Comparison of ENCODE assay signal across 7 mouse cellular contexts in the genomic region with DNA sequence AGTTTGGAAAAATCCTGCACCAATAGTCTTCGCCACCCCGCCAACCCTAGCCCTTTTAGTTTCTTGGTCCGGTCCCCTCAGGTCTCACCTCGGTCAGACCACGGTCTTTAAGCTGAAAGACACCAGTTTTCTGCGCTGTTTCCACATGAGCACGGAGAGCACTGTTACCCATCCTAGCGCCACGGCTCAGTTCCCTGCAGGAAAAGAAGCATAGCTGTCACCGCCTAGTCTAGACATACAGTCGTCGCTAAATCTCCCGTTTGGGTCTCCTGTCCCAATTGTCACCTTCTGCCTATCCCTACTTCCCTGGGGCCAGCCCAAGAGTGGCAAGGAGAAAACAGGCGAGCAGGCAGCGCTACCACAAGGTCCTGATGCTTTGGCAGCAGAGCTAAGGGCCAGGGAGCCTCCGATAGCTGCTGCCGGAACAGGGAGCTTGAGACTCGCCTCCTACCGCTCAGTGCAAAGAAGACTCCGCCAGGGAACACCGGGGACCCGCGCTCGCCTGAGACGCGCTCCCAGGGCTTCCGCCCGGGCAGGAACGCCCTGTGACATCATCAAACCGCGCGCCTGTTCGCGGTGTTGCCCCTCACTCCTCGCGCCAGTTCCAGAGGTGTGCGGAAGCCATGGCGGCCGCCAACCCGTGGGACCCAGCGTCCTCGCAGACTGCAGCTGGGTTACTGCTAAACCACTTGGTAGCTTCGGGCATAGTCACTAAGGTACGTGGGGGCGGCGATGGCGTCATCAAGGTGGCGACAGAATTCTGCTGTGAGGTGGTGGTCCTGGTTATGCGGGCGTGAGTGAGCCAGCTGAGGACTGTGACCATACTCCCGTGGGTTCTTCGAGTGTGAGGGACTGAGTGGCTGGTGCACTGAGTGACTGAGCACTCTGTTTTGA. TPM values are rescaled to one million over a fixed set of nuclear protein-coding genes. Genes with fewer than 3 reads are reported as not detected.
A peak's percentile ranks its signal among the peaks of the same experiment; 100 is the strongest.
DNase-seq lines count a peak whose midpoint lies in the region; ATAC-seq and TF ChIP-seq lines count a peak whose summit lies in the region.

A gene (plus strand): TSS at position 554 of the 894 bp plus-strand sequence.
A gene (minus strand): TSS at position 691 of the 894 bp plus-strand sequence.

- TF ChIP-seq POLR2A in small intestine, adult 2 months (IDR thresholded peaks at IDR 0.05; ENCODE audit: low read depth, low read length), result peak; percentile 80; the same call in 1 of the 2 replicates

- peaks cover 7% of the 10 kb centered on the region for H3K4me1 ChIP-seq in intestine, postnatal 0 days (replicated peaks; ENCODE audit: control insufficient read depth, insufficient read depth, low read length)
- H3K4me1 ChIP-seq in midbrain, embryonic 12.5 days, result peaks cover 17% of the 10 kb centered on the region
- 0 out of 2 replicates have a peak, but pooled peaks cover 1% of the 10 kb centered on the region for H3K4me1 ChIP-seq in small intestine, adult 2 months (ENCODE audit: control insufficient read depth, insufficient read depth, insufficient read length, low read length)

- H3K27me3 ChIP-seq in intestine, postnatal 0 days (replicated peaks; ENCODE audit: control insufficient read depth, insufficient read depth, low read length), result no peaks in the 10 kb centered on the region
- H3K27me3 ChIP-seq in midbrain, embryonic 12.5 days, result no peaks in the 10 kb centered on the region
- H3K27me3 ChIP-seq in small intestine, adult 2 months (ENCODE audit: control insufficient read depth, insufficient read depth, low read length), result no peaks in the 10 kb centered on the region

- H3K36me3 ChIP-seq in intestine, postnatal 0 days (ENCODE audit: control insufficient read depth, insufficient read depth), result peaks cover 9% of the 10 kb centered on the region
- peaks cover 26% of the 10 kb centered on the region for H3K36me3 ChIP-seq in midbrain, embryonic 12.5 days
- H3K36me3 ChIP-seq in small intestine, adult 2 months (ENCODE audit: control insufficient read depth, insufficient read depth, low read length), result peaks cover 14% of the 10 kb centered on the region

- peak within 1 kb of the TSS; percentile 80 for H3K4me2 ChIP-seq in intestine, postnatal 0 days (replicated peaks; ENCODE audit: low read depth)
- H3K4me2 ChIP-seq in midbrain, embryonic 12.5 days (replicated peaks), result peak within 1 kb of the TSS; percentile 82

- peak within 1 kb of the TSS; percentile 99 for H3K4me3 ChIP-seq in intestine, postnatal 0 days (ENCODE audit: low read depth, low read length)
- peak within 1 kb of the TSS; percentile 86 for H3K4me3 ChIP-seq in midbrain, embryonic 12.5 days
- H3K4me3 ChIP-seq in small intestine, adult 2 months (ENCODE audit: low read depth, low read length), result peak within 1 kb of the TSS; percentile 78

- ATAC-seq in intestine, postnatal 0 days, result peak; percentile 97
- peak; percentile 94 for ATAC-seq in midbrain, embryonic 12.5 days (ENCODE audit: low FRiP score, low read depth)

- no peaks in the 10 kb centered on the region for H3K9me3 ChIP-seq in intestine, postnatal 0 days (ENCODE audit: control insufficient read depth)
- H3K9me3 ChIP-seq in midbrain, embryonic 12.5 days, result no peaks in the 10 kb centered on the region

- WGBS in intestine, postnatal 0 days, result under 1% methylated on average over 52 of the region's 52 CpGs
- under 1% methylated on average over 52 of the region's 52 CpGs for WGBS in midbrain, embryonic 12.5 days
- WGBS in small intestine, adult 2 months, result under 1% methylated on average over 52 of the region's 52 CpGs

- H3K27ac ChIP-seq in intestine, postnatal 0 days (ENCODE audit: low read depth, low read length), result peak within 1 kb of the TSS; percentile 91
- peak within 1 kb of the TSS; percentile 88 for H3K27ac ChIP-seq in midbrain, embryonic 12.5 days (replicated peaks)
- H3K27ac ChIP-seq in small intestine, adult 2 months (ENCODE audit: insufficient read depth, low read depth, low read length), result peak within 1 kb of the TSS; percentile 89

- peak; percentile 53 for TF ChIP-seq CTCF in intestine, postnatal 0 days (IDR thresholded peaks at IDR 0.05; ENCODE audit: low read depth)
- no peak for TF ChIP-seq CTCF in small intestine, adult 2 months (IDR thresholded peaks at IDR 0.05; ENCODE audit: extremely low read depth, insufficient read length, insufficient replicate concordance, low read depth, low read length)

- peak; percentile 93 for DNase-seq in adrenal gland, adult 2 months
- DNase-seq in embryo, embryonic 11.5 days (ENCODE audit: low read depth, low spot score), result peak; percentile 85
- peak; percentile 89 to 92 for DNase-seq in gastrocnemius, postnatal 4 days (ENCODE audit: low spot score in 2 of 2)
- peak; percentile 92 for DNase-seq in left cerebral cortex, postnatal 4 days

- peak within 1 kb of the TSS; percentile 76 for H3K9ac ChIP-seq in intestine, postnatal 0 days (ENCODE audit: low read depth, low read length)
- H3K9ac ChIP-seq in midbrain, embryonic 12.5 days (replicated peaks), result peak within 1 kb of the TSS; percentile 81

- intact Hi-C loops in left cerebral cortex, postnatal 4 days (cut with DNase I), result no loop called here

RNA-seq across cellular contexts. Expression of the first gene that starts in this region (rescaled TPM):
- total RNA-seq in adrenal gland, adult 2 months (2021), result 10 to 100 TPM in 1 of 2 experiments, 1 to 10 TPM in 1; 9.4 to 12.6 TPM
- polyA plus RNA-seq in adrenal gland, adult 2 months (2012; rRNA removed), result 0.61 and 0.95 TPM in 2 replicates
- 10 to 100 TPM; 10.9 to 11.0 TPM for total RNA-seq in gastrocnemius, postnatal 4 days (2021)
- polyA plus RNA-seq in intestine, postnatal 0 days (2015; fragmentation: Nextera tagmentation; extraction: Ambion mirVana), result 11.1 and 11.6 TPM in 2 replicates
- total RNA-seq in left cerebral cortex, postnatal 4 days (2021), result 10 to 100 TPM; 14.3 to 15.6 TPM
- polyA plus RNA-seq in midbrain, embryonic 12.5 days (2016; fragmentation: Nextera tagmentation; extraction: Ambion mirVana), result 33.5 and 35.3 TPM in 2 replicates
- polyA plus RNA-seq in small intestine, adult 2 months (2012; rRNA removed), result 0.53 and 1.6 TPM in 2 replicates

RNA-seq across cellular contexts. Expression of the second gene that starts in this region (rescaled TPM):
- 10 to 100 TPM; 17.9 to 21.6 TPM for total RNA-seq in adrenal gland, adult 2 months (2021)
- polyA plus RNA-seq in adrenal gland, adult 2 months (2012; rRNA removed), result 5.8 and 7.6 TPM in 2 replicates
- total RNA-seq in gastrocnemius, postnatal 4 days (2021), result 10 to 100 TPM; 11.5 to 13.9 TPM
- 23.6 and 24.7 TPM in 2 replicates for polyA plus RNA-seq in intestine, postnatal 0 days (2015; fragmentation: Nextera tagmentation; extraction: Ambion mirVana)
- total RNA-seq in left cerebral cortex, postnatal 4 days (2021), result 10 to 100 TPM; 16.5 to 17.9 TPM
- polyA plus RNA-seq in midbrain, embryonic 12.5 days (2016; fragmentation: Nextera tagmentation; extraction: Ambion mirVana), result 34.5 and 36.3 TPM in 2 replicates
- 4.3 and 13.1 TPM in 2 replicates for polyA plus RNA-seq in small intestine, adult 2 months (2012; rRNA removed)

Comparison
In these comparisons a context has a peak if more than half of its experiments do, and no peak if none do; other contexts are left out.
1. Peak in every context shown above with its lines: DNase-seq, ATAC-seq, H3K4me3 ChIP-seq and H3K27ac ChIP-seq.